Mouse (Mus musculus): ENCODE data around the gene Tmod2. TPM values are rescaled to one million over a fixed set of nuclear protein-coding genes. Genes with fewer than 3 reads are reported as not detected.

The Tmod2 gene
- total RNA-seq, 1 experiment, result 6.1 TPM

DNA sequence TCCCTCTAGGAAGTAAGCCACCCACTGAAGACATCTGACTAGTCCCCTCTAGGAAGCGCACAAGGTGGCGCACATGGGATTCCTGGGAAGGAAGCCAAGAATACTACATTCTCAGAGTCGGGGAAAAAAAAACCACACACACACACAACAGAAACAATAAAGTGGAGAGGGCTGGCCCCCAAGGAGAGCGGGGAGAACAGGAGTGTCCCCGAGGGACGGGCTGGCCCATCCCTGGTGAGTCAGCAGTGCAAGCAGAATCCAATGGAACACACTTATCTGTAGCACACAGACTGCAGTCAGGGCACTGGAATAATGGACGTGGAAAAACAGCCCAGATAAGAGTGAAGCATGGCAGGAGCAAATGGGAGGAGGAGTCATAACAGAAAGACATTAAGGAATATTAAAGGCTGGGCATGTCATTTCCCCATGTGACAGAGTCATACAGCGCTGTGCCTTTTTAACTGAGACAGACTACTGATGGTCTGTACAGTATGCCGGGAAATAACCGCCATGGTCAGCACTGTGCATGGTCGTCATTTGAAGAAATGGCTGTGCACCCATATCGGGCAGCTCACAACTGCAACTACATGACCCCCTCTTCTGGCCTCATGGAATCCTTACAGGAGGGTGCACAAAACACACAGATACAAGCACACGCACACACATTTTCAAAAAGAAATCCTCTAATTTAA, 83.6 kb downstream of the Tmod2 start:
- H3K9ac ChIP-seq (ENCODE audit: insufficient read depth, low read depth, low read length, poor library complexity, severe bottlenecking), result no peak overlapping the region
- in situ Hi-C loops (cut with MboI; ENCODE audit: low sequenced_read_pairs in 2 of 2, unreplicated experiment in 2 of 2), result no loop called here
- H3K27ac ChIP-seq (ENCODE audit: insufficient read depth, low read depth, low read length, poor library complexity, severe bottlenecking), result no peak overlapping the region
- TF ChIP-seq MAFK (IDR thresholded peaks at IDR 0.05; ENCODE audit: insufficient read depth, low read depth, low read length), result no peak
- no peak for TF ChIP-seq ZC3H11A (IDR thresholded peaks at IDR 0.05; ENCODE audit: borderline replicate concordance, low read depth, low read length)
- no peak for TF ChIP-seq HCFC1 (IDR thresholded peaks at IDR 0.05; ENCODE audit: borderline replicate concordance, insufficient read depth, low read length)
- TF ChIP-seq CHD2 (IDR thresholded peaks at IDR 0.05; ENCODE audit: low read depth, low read length), result no peak
- no peak for TF ChIP-seq ZNF384 (IDR thresholded peaks at IDR 0.05; ENCODE audit: low read depth, low read length)
- no peak for DNase-seq (ENCODE audit: low read depth, low spot score)
- no peaks in the 10 kb centered on the region for H3K9me3 ChIP-seq (ENCODE audit: control insufficient read depth, insufficient read depth, low read depth, low read length)
- H3K36me3 ChIP-seq (ENCODE audit: control insufficient read depth, insufficient read depth, low read length, poor library complexity, severe bottlenecking), result peaks cover under 1% of the 10 kb centered on the region; the same call in 1 of the 2 replicates
- no peak overlapping the region for H3K4me3 ChIP-seq (ENCODE audit: insufficient read depth in 1 of 2, low read depth in 1 of 2, low read length in 2 of 2, poor library complexity in 1 of 2, severe bottlenecking in 1 of 2)
- no peaks in the 10 kb centered on the region for H3K4me1 ChIP-seq (ENCODE audit: control insufficient read depth in 2 of 2, insufficient read depth in 2 of 2, low read length in 2 of 2, poor library complexity in 1 of 2)

DNA sequence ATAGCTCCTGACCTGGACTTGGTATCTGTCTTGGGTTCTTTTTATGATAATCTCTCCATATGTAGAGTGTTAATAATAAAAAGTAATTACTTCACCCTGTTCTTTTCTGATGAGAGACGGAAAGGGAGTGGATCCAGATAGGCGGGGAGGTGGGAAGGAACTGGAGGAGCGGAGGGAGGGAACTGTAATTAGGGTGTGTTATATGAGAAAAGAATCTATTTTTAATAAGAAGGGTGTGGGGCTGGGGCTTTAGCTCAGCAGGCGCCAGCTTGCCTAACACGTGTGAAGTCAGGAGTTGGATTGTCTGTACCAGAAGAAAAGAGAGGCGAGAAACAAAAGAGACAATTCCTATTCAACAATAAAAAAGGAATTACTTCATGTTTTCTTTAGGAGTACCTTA, 87.5 kb downstream of the Tmod2 start:
- H3K36me3 ChIP-seq (ENCODE audit: control insufficient read depth, insufficient read depth, low read length, poor library complexity, severe bottlenecking), result peaks cover 2% of the 10 kb centered on the region; the same call in 1 of the 2 replicates
- peaks cover 2% of the 10 kb centered on the region; the same call in 1 of the 2 replicates for H3K9me3 ChIP-seq (ENCODE audit: control insufficient read depth, insufficient read depth, low read depth, low read length)
- DNase-seq (ENCODE audit: low read depth, low spot score), result no peak
- no peak overlapping the region for H3K27ac ChIP-seq (ENCODE audit: insufficient read depth, low read depth, low read length, poor library complexity, severe bottlenecking)
- H3K4me3 ChIP-seq (ENCODE audit: insufficient read depth in 1 of 2, low read depth in 1 of 2, low read length in 2 of 2, poor library complexity in 1 of 2, severe bottlenecking in 1 of 2), result no peak overlapping the region
- H3K9ac ChIP-seq (ENCODE audit: insufficient read depth, low read depth, low read length, poor library complexity, severe bottlenecking), result no peak overlapping the region
- no peaks in the 10 kb centered on the region for H3K4me1 ChIP-seq (ENCODE audit: control insufficient read depth in 2 of 2, insufficient read depth in 2 of 2, low read length in 2 of 2, poor library complexity in 1 of 2)
- in situ Hi-C loops (cut with MboI; ENCODE audit: low sequenced_read_pairs in 2 of 2, unreplicated experiment in 2 of 2), result no loop called here
- no peak for TF ChIP-seq HCFC1 (IDR thresholded peaks at IDR 0.05; ENCODE audit: borderline replicate concordance, insufficient read depth, low read length)

DNA sequence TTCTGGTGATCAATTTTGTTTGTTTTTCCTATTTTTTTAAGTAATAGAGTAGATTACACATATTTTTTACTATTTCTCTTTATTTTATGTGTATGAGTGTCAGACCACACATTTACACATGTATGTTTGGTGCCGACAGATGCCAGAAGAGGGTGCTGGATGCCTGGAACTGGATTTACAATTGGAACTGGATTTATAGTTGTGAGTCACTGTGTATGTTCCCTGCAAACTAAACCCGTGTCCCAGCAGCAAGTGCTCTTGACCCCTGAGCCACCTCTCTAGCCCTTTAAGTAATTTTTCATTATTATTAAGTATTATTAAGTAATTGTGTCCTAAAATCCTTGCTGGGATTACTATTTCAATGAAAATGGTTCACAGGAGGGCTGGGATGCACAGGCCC, 88.9 kb downstream of the Tmod2 start:
- no peak for DNase-seq (ENCODE audit: low read depth, low spot score)
- in situ Hi-C loops (cut with MboI; ENCODE audit: low sequenced_read_pairs in 2 of 2, unreplicated experiment in 2 of 2), result no loop called here
- Histone ChIP-seq H3K4me3 (ENCODE audit: insufficient read depth in 1 of 2, low read depth in 1 of 2, low read length in 2 of 2, poor library complexity in 1 of 2, severe bottlenecking in 1 of 2) (no peak overlapping the region), H3K36me3 (ENCODE audit: control insufficient read depth, insufficient read depth, low read length, poor library complexity, severe bottlenecking) (peaks cover 2% of the 10 kb centered on the region; the same call in 1 of the 2 replicates), H3K4me1 (ENCODE audit: control insufficient read depth in 2 of 2, insufficient read depth in 2 of 2, low read length in 2 of 2, poor library complexity in 1 of 2) (no peaks in the 10 kb centered on the region), H3K9ac (ENCODE audit: insufficient read depth, low read depth, low read length, poor library complexity, severe bottlenecking) (no peak overlapping the region), H3K27ac (ENCODE audit: insufficient read depth, low read depth, low read length, poor library complexity, severe bottlenecking) (no peak overlapping the region), H3K9me3 (ENCODE audit: control insufficient read depth, insufficient read depth, low read depth, low read length) (peaks cover 2% of the 10 kb centered on the region; the same call in 1 of the 2 replicates)
- no peak for TF ChIP-seq CHD2 (IDR thresholded peaks at IDR 0.05; ENCODE audit: low read depth, low read length)
- no peak for TF ChIP-seq HCFC1 (IDR thresholded peaks at IDR 0.05; ENCODE audit: borderline replicate concordance, insufficient read depth, low read length)
- TF ChIP-seq MAFK (IDR thresholded peaks at IDR 0.05; ENCODE audit: insufficient read depth, low read depth, low read length), result no peak
- no peak for TF ChIP-seq ZNF384 (IDR thresholded peaks at IDR 0.05; ENCODE audit: low read depth, low read length)
- no peak for TF ChIP-seq ZC3H11A (IDR thresholded peaks at IDR 0.05; ENCODE audit: borderline replicate concordance, low read depth, low read length)

DNA sequence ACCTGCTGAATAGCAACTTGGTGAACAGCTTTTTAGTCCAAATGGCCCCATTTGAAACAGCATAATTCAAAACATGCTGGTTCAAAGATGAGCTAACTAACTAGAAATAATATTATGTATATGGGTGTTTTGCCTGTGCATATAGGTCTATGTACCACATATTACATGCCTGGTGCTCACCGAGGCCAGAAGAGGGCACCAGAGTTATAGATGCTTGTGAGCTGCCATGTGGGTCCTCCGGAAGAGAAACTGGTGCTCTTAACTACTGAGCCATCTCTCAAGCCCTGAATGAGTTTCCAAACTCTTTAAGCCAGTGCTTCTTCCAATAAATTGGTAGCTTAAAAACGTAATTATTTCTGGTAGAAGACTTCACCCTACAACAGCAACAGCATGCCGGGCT, 89.3 kb downstream of the Tmod2 start:
- H3K4me3 ChIP-seq (ENCODE audit: insufficient read depth in 1 of 2, low read depth in 1 of 2, low read length in 2 of 2, poor library complexity in 1 of 2, severe bottlenecking in 1 of 2), result no peak overlapping the region
- no peak for DNase-seq (ENCODE audit: low read depth, low spot score)
- TF ChIP-seq ZC3H11A (IDR thresholded peaks at IDR 0.05; ENCODE audit: borderline replicate concordance, low read depth, low read length) (no peak), MAFK (IDR thresholded peaks at IDR 0.05; ENCODE audit: insufficient read depth, low read depth, low read length) (no peak), HCFC1 (IDR thresholded peaks at IDR 0.05; ENCODE audit: borderline replicate concordance, insufficient read depth, low read length) (no peak), ZNF384 (IDR thresholded peaks at IDR 0.05; ENCODE audit: low read depth, low read length) (no peak), CHD2 (IDR thresholded peaks at IDR 0.05; ENCODE audit: low read depth, low read length) (no peak)
- peaks cover 2% of the 10 kb centered on the region; the same call in 1 of the 2 replicates for H3K9me3 ChIP-seq (ENCODE audit: control insufficient read depth, insufficient read depth, low read depth, low read length)
- no peaks in the 10 kb centered on the region for H3K4me1 ChIP-seq (ENCODE audit: control insufficient read depth in 2 of 2, insufficient read depth in 2 of 2, low read length in 2 of 2, poor library complexity in 1 of 2)
- in situ Hi-C loops (cut with MboI; ENCODE audit: low sequenced_read_pairs in 2 of 2, unreplicated experiment in 2 of 2), result no loop called here
- H3K9ac ChIP-seq (ENCODE audit: insufficient read depth, low read depth, low read length, poor library complexity, severe bottlenecking), result no peak overlapping the region
- H3K36me3 ChIP-seq (ENCODE audit: control insufficient read depth, insufficient read depth, low read length, poor library complexity, severe bottlenecking), result peaks cover 2% of the 10 kb centered on the region; the same call in 1 of the 2 replicates
- H3K27ac ChIP-seq (ENCODE audit: insufficient read depth, low read depth, low read length, poor library complexity, severe bottlenecking), result no peak overlapping the region

Data from ES-E14 (cell line).